Mouse (Mus musculus) kidney, embryonic 15.5 days (tissue): ENCODE results near the gene Rab25. TPM values are rescaled to one million over a fixed set of nuclear protein-coding genes. Genes with fewer than 3 reads are reported as not detected.
"Not testable (repeated sequence)": the region's sequence is repeated elsewhere in the genome, so short reads cannot be mapped to it uniquely, and the experiment has no call there.

Experiments
- ATAC-seq: fragments of 200-750 bp; cut with Nextera tagmentation; replicated peaks from 2 replicates; pipeline ENCODE4 v1.8.0; 2017; ENCODE audit warnings: moderate TSS enrichment; ENCODE audit not compliant: low FRiP score
- H3K27ac ChIP-seq: fragments of 300-500 bp; sonication (generic); 2 replicates; pipeline ENCODE4 v1.5.1; 2015; ENCODE audit warnings: mild to moderate bottlenecking, inconsistent platforms
- H3K27me3 ChIP-seq: fragments of 300-500 bp; sonication (generic); 2 replicates; pipeline ENCODE4 v1.6.1; 2015; ENCODE audit warnings: inconsistent platforms
- H3K36me3 ChIP-seq: fragments of 300-500 bp; sonication (generic); 2 replicates; pipeline ENCODE4 v1.6.1; 2015; ENCODE audit warnings: inconsistent platforms
- H3K4me1 ChIP-seq: fragments of 300-500 bp; sonication (generic); 2 replicates; pipeline ENCODE4 v1.6.1; 2015; ENCODE audit warnings: inconsistent platforms
- H3K4me2 ChIP-seq: fragments of 300-500 bp; sonication (generic); 2 replicates; pipeline ENCODE4 v1.6.1; 2015; ENCODE audit warnings: moderate library complexity, mild to moderate bottlenecking, inconsistent platforms
- H3K4me3 ChIP-seq: fragments of 300-500 bp; sonication (generic); replicated peaks from 2 replicates; pipeline ENCODE4 v1.5.1; 2015; ENCODE audit warnings: mild to moderate bottlenecking, inconsistent platforms
- H3K9ac ChIP-seq: fragments of 300-500 bp; sonication (generic); 2 replicates; pipeline ENCODE4 v1.6.1; 2015; ENCODE audit warnings: mild to moderate bottlenecking, inconsistent platforms
- H3K9me3 ChIP-seq: fragments of 300-500 bp; sonication (generic); replicated peaks from 2 replicates; pipeline ENCODE4 v1.6.1; 2016; ENCODE audit warnings: inconsistent platforms
- WGBS: fragments of 180-500 bp; shearing (Covaris S2); methylation state at CpG from one replicate; pipeline ENCODE4 v1.1.7; 2015; ENCODE audit warnings: mixed read lengths; 5-methylcytosine and 5-hydroxymethylcytosine counted together
- polyA plus RNA-seq: library from polyadenylated mRNA; unstranded; fragments of >200 nt; fragmentation: Nextera tagmentation; extraction: Ambion mirVana; gene quantifications from 2 replicates; pipeline ENCODE4 v1.2.1, GENCODE M21; 2015

Rab25 gene
- 15.1 and 17.4 TPM in 2 replicates for polyA plus RNA-seq

GRCm38 (mm10) chr3:88548180-88548917, at the start of gene Rab25:
TSS of gene Rab25 (minus strand) at chr3:88548300.
- 0 out of 2 replicates have a peak, but pooled peaks cover 4% of the 10 kb centered on the region for H3K36me3 ChIP-seq
- WGBS = 48% methylated on average over 18 of the region's 18 CpGs
- peak within 1 kb of the TSS; percentile 57; the same call in 1 of the 2 replicates for H3K27ac ChIP-seq
- H3K9me3 ChIP-seq = no peaks in the 10 kb centered on the region
- H3K4me3 ChIP-seq = peak within 1 kb of the TSS; percentile 24; the same call in 1 of the 2 replicates
- H3K27me3 ChIP-seq = no peaks in the 10 kb centered on the region
- no peak for ATAC-seq
- H3K4me2 ChIP-seq = peak within 1 kb of the TSS; percentile 45
- H3K4me1 ChIP-seq = peaks cover 43% of the 10 kb centered on the region
- peak within 1 kb of the TSS; percentile 8; the same call in 1 of the 2 replicates for H3K9ac ChIP-seq

GRCm38 (mm10) chr3:88596547-88596946, 48.4 kb upstream of the Rab25 start:
- WGBS = 80% methylated on average over 4 of the region's 4 CpGs
- not testable (repeated sequence) for H3K4me2 ChIP-seq, H3K9ac ChIP-seq, H3K27ac ChIP-seq, H3K4me3 ChIP-seq, H3K36me3 ChIP-seq, H3K27me3 ChIP-seq, ATAC-seq, H3K9me3 ChIP-seq
- H3K4me1 ChIP-seq = peaks cover 22% of the 10 kb centered on the region

- no peak for ATAC-seq
- no peaks in the 10 kb centered on the region for H3K36me3 ChIP-seq
- WGBS = 54% methylated on average over 10 of the region's 10 CpGs
- peaks cover 37% of the 10 kb centered on the region for H3K4me1 ChIP-seq
- no peak overlapping the region for H3K4me2 ChIP-seq
- H3K27ac ChIP-seq = no peak overlapping the region
- no peaks in the 10 kb centered on the region for H3K9me3 ChIP-seq
- no peaks in the 10 kb centered on the region for H3K27me3 ChIP-seq
- H3K4me3 ChIP-seq = no peak overlapping the region
- no peak overlapping the region for H3K9ac ChIP-seq
Observed at GRCm38 (mm10) chr3:88593893-88594580, 45.9 kb upstream of the Rab25 start.

GRCm38 (mm10) chr3:88592942-88593576, 45.0 kb upstream of the Rab25 start:
- no peak overlapping the region for H3K9ac ChIP-seq
- no peak overlapping the region for H3K27ac ChIP-seq
- no peaks in the 10 kb centered on the region for H3K9me3 ChIP-seq
- peaks cover 9% of the 10 kb centered on the region for H3K36me3 ChIP-seq
- H3K4me1 ChIP-seq = peaks cover 37% of the 10 kb centered on the region
- no peak for ATAC-seq
- WGBS = 67% methylated on average over 10 of the region's 10 CpGs
- H3K4me3 ChIP-seq = no peak overlapping the region
- H3K27me3 ChIP-seq = no peaks in the 10 kb centered on the region
- H3K4me2 ChIP-seq = no peak overlapping the region

- no peak for ATAC-seq
- H3K4me3 ChIP-seq = no peak overlapping the region
- WGBS = 23% methylated on average over 9 of the region's 9 CpGs
- no peaks in the 10 kb centered on the region for H3K9me3 ChIP-seq
- peaks cover 18% of the 10 kb centered on the region for H3K36me3 ChIP-seq
- peaks cover 37% of the 10 kb centered on the region for H3K4me1 ChIP-seq
- peak overlapping the region; percentile 4 for H3K4me2 ChIP-seq
- H3K27me3 ChIP-seq = no peaks in the 10 kb centered on the region
- H3K9ac ChIP-seq = no peak overlapping the region
- no peak overlapping the region for H3K27ac ChIP-seq
Observed at GRCm38 (mm10) chr3:88591950-88592731, 44.0 kb upstream of the Rab25 start.

GRCm38 (mm10) chr3:88591044-88591443, 42.9 kb upstream of the Rab25 start:
- no peak overlapping the region for H3K4me2 ChIP-seq
- H3K9me3 ChIP-seq = no peaks in the 10 kb centered on the region
- H3K9ac ChIP-seq = no peak overlapping the region
- ATAC-seq = no peak; the same call in 1 of the 2 replicates
- peaks cover 37% of the 10 kb centered on the region for H3K4me1 ChIP-seq
- no peaks in the 10 kb centered on the region for H3K27me3 ChIP-seq
- H3K36me3 ChIP-seq = peaks cover 29% of the 10 kb centered on the region
- no peak overlapping the region for H3K4me3 ChIP-seq
- WGBS = 26% methylated on average over 3 of the region's 3 CpGs
- peak overlapping the region; percentile 69; the same call in 1 of the 2 replicates for H3K27ac ChIP-seq

GRCm38 (mm10) chr3:88590246-88590645, 42.1 kb upstream of the Rab25 start:
- Histone ChIP-seq H3K4me3 (no peak overlapping the region), H3K9ac (no peak overlapping the region), H3K4me2 (no peak overlapping the region), H3K27ac (peak overlapping the region; percentile 69), H3K9me3 (no peaks in the 10 kb centered on the region), H3K36me3 (peaks cover 37% of the 10 kb centered on the region), H3K4me1 (peaks cover 37% of the 10 kb centered on the region), H3K27me3 (no peaks in the 10 kb centered on the region)
- ATAC-seq = no peak
- 17% methylated on average over 5 of the region's 5 CpGs for WGBS

- 90% methylated on average over 5 of the region's 5 CpGs for WGBS
- Histone ChIP-seq H3K4me1 (peaks cover 16% of the 10 kb centered on the region), H3K27me3 (no peaks in the 10 kb centered on the region), H3K9ac (no peak overlapping the region), H3K36me3 (peaks cover 68% of the 10 kb centered on the region), H3K27ac (no peak overlapping the region), H3K9me3 (no peaks in the 10 kb centered on the region), H3K4me2 (no peak overlapping the region), H3K4me3 (no peak overlapping the region)
- ATAC-seq = no peak
Observed at GRCm38 (mm10) chr3:88586640-88587039, 38.5 kb upstream of the Rab25 start.

GRCm38 (mm10) chr3:88585769-88586168, 37.7 kb upstream of the Rab25 start:
- 98% methylated on average over 6 of the region's 6 CpGs for WGBS
- Histone ChIP-seq H3K4me1 (peaks cover 12% of the 10 kb centered on the region), H3K27ac (no peak overlapping the region), H3K9me3 (no peaks in the 10 kb centered on the region), H3K27me3 (no peaks in the 10 kb centered on the region), H3K36me3 (peaks cover 76% of the 10 kb centered on the region), H3K4me2 (no peak overlapping the region), H3K4me3 (no peak overlapping the region), H3K9ac (no peak overlapping the region)
- ATAC-seq = no peak

GRCm38 (mm10) chr3:88579454-88580117, 31.5 kb upstream of the Rab25 start:
- H3K9me3 ChIP-seq = no peaks in the 10 kb centered on the region
- H3K4me1 ChIP-seq = peaks cover 13% of the 10 kb centered on the region
- peaks cover 38% of the 10 kb centered on the region for H3K36me3 ChIP-seq
- under 1% methylated on average over 34 of the region's 34 CpGs for WGBS
- H3K4me3 ChIP-seq = peak overlapping the region; percentile 92
- H3K27ac ChIP-seq = peak overlapping the region; percentile 72
- H3K4me2 ChIP-seq = peak overlapping the region; percentile 74
- H3K9ac ChIP-seq = peak overlapping the region; percentile 87
- no peaks in the 10 kb centered on the region for H3K27me3 ChIP-seq
- ATAC-seq = peak; percentile 83
